Mouse (Mus musculus) T-cell, adult 2 months (primary cell): ENCODE data around the gene Cdh22.

Experiments
- DNase-seq: peaks from one replicate; pipeline ENCODE4 v3.0.0; 2022; ENCODE audit warnings: low spot score

The Cdh22 gene

DNA sequence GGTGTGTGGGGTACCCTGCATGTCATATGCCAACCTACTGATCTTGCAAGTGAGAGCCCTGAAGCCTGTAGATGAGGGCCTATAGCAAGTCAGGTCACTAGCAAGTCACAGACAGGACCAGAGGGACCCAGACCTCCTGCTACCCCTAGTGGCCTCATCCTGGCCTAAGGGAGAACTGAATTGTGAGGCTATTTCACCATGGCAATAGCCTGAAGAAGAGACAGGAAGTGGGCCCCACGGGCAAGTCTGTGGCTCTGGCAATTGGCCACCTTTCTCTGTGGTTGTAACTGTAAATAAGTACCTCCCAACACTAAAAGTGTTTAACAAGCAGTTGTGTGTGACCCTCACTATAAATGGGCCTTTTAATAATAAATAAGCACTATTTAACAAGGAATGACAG lies 16.2 kb upstream of the Cdh22 start:
- no peak for DNase-seq

DNA sequence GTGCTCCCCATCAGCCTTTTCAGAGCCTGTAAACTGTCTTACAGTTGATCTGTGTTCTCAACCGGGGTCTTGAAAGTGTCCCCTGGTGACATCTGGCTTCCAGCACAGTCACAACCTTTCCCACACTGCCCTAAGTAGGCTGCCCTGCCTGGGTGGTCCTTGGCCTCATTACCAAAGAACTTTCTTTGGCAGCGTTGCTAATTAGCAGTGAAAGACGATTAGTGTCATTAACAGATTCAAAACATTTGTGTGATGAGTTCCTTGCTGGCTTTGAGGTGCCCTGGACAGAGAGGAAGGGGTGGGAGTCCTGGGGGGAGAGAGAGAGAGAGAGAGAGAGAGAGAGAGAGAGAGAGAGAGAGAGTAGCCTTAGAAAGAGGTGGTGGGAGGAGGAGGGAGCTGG lies 14.3 kb upstream of the Cdh22 start:
- no peak for DNase-seq

DNA sequence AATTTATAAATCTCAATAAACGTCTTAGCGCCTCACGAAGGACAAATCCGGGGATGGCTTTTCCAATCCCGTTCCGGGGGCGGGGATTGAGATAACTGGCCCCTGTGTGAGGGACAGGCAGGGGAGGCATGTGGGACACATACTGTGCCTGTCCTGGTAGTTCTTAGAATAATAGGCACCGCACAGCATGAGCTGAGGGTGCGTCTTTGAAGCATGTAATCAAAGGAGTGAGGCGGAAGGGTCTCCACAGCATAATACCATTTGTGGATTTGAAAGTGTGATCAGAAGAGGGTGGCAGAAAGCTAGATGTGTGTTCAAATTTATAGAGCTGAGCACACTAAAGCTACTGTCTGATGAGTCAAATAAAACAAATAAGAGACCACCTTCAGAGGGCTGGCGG lies 11.7 kb upstream of the Cdh22 start:
- DNase-seq: no peak

DNA sequence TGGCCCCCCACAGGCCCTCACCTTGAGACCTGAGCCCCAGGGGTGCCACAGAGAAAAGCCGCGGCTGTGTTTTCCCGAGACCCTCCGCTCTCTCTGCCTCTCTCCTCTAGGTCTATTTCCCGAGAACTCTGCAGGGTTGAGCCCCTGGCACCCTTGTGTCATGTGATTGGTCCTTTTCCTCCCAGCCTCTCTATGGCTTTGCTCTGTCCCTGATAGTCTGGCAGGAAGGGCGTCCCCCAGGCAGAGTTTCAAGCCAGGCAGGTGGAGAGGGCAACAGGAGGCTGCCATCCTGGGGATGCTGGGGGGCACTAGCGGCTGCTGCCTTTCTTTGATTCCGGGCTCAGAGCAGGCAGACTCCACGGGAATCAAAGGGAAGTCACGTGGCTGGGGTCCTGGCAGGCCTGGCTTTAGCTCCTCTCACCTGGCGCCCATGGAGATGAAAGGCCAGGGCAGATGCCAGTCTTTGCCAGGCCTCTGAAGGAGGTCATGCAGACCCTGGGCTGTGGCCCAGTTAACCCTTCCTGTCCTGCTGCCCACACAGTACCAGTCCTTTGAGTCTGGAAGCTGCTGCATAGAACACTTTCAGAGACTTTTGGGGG lies 8.6 kb upstream of the Cdh22 start:
- DNase-seq: no peak

DNA sequence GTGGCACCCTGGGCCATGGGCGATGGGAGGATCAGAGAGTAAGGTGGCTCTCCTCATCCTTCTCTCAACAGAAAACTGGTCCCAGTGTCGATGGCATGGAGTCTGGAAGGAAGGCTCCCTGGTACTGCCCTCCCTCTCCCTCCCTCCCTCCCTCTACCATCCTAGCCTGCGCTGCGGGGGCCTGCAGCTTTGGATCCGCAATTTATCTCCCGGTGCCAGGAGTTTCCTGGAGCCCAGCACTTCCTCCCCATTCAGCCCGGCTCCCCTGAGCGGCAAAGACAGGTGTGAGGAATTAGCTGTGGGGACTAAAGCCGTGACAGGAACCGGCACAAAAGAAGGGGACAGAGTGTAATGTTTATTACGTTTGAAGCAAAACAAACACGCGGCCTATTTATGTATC lies 7.9 kb upstream of the Cdh22 start:
- DNase-seq: no peak

DNA sequence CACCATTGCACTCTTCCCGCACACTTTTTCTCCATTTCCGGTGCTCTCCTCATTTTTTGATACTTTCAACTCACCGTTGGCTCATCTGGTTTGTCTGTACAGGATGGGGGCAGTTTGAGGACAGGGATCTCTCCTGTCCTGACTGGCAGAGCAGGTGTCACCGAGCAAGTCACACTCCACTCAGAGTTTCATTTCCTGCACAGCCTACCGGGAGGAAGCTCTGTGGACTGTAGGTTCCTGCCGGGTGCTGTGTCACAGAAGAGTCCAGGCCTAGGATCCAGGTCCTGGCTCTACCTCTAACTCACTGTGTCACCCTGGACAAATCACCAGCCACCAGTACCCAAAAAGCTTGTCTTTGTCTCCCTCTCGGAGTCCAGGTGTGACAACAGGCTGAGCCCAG lies 7.1 kb upstream of the Cdh22 start:
- DNase-seq: no peak

DNA sequence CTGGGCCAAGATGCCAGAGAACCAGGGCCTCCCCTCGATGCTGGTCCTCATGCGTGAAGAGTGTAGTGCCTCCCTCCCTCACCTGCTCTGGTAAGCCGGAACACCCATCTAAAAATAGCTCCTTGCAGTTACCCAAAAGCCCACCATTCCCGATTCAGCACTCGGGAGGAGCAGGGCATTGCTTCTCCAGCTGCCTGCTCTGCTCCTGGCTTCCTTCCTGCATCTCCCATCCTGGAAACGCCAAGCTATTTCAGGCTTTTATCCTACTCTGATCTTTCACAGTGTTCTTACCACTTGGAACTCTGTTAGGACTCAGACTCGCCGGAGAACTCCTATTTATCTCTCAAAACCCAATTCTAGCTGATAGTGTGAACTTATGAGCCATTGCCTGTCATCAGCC lies 5.7 kb upstream of the Cdh22 start:
- no peak for DNase-seq

DNA sequence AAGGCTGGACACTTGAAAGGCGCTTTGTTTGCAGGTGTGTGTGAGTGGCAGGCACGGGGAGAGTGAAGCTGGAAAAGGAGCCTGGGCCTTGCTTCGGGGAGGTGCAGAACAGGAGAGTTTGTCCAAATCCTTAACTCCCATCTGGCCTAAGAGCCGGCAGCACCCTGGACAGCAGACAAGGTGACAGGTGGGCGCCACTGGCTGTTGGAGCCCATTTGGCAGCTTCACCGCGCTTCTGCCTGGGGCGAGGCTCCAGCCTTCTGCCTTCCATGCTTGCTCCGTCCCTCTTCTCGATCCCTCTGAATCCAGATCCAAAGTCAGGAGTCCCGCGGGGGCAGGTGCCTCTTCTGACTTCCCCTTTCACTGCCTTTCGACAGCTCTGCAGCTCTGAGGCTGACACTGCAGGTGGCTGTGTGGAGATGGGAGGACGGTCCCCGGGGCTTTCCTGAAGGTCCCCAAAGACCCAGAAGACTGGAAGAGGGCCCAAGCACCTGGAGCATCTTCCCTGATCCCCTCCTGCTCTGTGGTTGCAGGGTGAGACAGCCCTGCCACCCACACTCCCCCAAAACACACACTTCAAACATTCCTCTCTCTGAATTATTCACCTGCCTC lies 5.0 kb upstream of the Cdh22 start:
- no peak for DNase-seq

DNA sequence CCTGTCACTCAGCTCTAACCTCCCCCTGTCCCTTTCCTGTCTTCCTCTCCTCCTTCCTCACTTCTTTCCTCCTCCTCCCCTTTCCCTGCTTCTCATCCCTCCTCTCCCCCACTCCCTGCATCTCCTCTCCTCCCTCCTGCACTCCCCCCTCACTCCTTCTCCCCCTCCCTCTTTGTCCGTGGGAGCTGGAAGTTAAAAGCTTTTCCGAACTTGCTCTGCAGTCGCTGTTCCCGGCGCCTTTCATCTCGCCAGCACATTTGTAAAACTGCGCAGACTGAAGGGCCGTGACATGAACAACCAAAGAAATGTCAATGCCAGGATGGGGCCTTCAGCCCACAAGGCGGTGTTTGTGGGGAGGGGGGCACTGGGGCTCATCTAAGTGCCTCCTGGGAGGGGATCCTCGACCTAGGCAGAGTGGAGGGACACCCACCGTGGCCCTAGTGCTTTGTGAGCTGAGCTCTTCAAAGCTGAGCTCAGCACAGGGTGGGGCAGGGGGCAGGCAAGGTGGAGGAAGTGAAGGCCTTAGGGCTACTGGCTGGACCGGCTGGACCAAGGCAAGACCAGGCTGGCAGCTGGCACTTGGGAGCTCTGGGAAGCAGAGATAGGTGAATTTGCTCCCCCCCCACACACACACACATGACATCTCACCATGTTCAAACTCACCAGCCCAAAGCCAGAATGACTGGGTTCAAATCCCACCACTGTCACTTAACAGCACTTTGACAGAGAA lies 3.9 kb upstream of the Cdh22 start:
- DNase-seq: no peak

DNA sequence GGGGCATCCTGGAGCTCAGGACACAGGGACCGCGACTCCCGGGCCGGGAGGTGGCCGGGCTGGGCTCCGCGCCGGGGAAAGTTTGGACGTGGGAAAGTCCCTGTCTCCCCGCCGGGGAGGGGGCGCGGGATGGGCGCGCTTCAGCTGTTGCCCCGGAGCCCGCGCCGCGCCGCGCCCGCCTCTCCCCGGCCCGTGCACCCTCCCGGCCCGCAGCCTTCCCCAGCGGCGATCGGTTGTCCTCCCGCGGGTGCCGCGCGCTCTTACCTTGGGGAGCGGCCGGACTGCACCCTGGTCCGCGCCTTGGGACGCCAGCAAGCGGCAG lies 401 bp downstream of the Cdh22 start:
- peak; percentile 10 for DNase-seq

DNA sequence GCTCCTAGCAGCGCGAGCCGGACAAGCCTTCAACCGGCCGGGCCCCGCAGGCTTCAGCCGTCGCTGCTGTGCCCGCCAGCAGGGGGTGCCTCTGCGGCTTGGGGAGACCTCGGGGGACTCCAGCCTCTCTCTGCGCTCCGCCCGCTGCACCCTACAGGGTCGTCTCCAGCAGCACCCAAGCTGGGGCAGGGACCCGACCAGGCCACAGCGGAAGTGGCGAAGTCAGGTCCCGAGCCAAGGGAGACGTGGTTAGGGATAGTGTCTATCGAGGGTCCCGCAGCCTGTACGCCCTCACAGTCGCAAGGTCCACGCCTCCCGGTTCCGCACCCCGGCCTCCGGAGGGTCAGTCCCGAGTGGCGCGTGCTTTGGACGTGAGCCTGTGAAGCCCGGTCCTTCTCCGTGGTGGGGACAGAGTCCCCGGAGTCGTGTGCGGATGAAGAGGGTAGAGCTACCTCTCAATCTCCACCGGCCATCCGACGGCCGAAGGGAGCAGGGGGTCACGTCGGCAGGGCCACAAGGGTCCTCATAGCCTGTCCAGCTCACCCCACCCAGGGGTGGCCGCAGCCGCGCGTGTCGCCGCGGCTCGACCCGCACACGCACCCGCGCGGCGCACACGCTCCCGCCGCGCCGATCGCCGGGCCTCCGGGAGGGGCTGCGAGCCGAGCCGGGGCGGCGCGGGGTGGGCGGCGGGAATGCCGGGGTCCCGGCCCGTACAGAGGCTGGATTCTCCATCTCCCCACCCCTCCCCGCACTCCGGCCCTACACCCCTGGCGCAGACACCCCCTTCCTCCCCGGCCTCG lies 962 bp downstream of the Cdh22 start:
- peak; percentile 40 for DNase-seq

DNA sequence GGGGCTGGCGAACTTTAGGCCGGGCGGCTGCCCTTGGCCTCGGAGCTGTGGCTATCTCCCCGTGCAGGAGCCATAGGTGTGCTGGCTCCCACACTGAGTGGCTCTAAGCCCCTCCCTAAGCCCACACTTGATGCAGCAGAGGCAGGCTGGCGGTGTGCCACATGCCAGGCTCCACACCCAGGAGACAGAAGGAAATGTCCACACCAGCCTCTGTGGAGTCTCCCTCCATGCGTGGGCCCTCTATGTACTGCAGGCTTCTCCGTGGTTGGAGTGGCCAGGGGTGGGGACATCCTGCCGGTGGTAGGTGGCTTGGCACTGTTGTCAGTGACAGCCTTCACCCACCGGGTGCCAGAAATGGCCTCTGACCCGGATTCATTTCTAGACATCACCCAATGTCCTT lies 5.6 kb downstream of the Cdh22 start:
- no peak for DNase-seq

DNA sequence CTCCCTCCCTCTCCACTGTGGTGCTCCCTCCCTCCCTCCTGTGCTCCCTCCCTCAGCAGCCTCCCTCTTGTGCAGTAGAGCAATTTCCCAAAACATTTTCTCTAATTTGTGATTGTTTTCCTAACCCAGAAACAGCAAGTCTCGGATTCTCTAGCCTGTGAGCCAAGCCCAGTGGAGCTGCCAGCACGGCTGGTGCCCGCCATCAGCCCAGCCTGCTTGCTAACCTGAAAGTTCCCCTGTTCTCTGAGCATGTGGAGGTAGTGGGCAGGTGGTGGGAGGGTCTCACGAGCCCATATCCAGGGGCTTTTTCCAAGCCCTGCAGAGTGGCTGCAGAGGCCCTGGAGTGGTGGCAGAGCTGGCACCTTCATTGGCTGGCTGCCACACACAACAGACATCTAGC lies 10.8 kb downstream of the Cdh22 start:
- no peak for DNase-seq

DNA sequence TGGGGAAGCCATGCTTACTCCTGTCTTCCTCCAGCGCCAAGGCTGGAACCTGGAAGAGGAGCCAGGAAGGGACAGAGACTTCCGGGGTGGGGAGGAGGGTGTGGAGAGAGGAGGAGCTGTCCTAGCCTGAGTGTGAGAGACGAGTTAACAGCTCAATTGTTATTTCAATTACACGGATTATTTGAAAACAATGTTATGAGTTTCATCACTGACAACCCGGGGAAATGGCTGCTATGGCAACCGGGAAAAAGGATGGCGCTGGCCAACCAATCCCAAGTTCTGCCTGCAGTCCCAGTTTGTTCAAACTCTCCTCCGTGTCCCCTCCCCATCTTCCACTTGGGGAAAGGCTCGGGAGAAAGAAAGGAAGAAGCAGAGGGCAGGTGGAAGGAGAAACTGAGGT lies 12.7 kb downstream of the Cdh22 start:
- no peak for DNase-seq

DNA sequence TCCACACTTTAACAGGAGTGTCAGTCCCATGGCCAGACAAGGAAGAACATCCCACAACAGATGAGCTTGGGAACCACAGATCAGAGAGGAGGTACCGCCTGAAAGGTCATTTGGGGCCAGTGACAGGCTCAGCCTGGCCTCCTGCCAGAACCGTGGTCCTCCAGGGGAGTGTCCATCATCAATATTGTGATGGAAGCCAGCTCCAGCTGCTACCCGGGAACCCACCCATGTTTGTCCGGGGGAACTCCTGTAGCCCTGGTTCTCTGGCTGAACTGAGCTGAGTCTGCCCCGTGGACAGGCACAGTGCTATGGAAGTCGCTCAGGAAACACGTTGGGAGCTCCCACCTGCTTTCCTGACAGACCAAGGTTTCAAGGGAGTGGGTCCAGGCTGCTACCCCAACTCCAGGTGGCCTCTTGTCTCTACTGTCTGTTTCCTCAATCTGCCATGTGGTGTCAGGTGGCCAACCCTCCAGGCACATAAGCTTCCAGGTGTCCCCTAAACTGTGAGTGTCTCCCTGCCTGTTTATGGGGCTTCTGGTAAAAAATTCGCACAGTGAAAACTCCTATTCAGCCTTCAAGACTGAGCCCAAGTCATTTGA lies 14.2 kb downstream of the Cdh22 start:
- DNase-seq: no peak

DNA sequence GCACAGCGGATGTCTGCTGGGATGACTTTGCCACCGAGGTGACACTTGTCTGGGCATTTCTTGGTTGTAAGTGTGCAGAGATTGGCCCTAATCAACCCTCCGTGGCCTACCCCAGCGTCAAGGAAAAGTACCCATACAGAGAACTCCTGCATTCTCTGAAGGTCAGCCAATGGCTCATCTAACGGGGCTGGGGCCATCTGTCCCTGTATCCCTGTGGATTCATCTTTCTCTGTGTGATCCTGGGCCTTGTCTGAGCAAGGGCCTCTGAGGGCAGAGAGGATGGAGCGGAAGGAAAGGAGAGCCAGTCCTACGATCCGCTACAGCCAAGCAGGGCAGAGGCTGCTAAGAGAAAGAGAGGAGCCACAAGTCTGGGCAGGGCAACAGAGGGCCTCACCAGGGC lies 15.7 kb downstream of the Cdh22 start:
- no peak for DNase-seq

DNA sequence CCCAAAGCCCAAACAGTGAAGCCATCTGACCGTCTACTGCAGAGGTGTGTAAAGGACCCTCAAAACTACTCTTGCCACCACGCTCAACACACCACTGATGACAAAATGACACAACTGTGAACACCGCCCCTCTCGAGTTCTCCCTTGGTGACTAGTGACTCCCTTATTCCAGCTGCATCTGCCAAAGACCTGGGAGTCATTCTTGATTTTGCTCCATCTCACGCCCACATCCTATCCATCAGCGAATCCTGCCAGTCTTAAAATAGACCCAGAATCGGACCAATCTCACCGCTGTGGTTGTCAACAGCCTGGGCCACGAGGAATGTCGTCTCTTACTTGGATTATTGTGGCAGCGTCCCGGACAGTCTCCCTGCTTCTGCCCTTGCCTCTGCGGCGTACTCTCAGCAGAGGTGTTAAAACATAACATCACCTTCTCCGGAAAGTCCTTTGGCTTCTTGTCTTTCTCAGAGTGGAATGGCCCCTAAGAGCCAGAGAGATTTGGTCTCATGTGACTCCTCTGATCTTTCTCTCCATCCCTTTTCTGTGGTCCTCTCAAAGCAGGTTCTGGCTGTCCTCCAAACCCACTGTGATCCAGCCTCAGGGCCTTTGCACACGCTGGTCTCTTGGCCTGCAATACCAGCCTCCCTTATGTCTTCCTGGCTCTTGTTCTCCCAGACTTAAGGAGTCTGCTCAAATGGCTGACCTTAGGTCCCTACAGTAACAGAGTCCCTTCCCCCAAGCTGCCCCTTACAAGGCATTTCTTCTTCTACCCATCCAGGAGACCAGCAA lies 17.1 kb downstream of the Cdh22 start:
- DNase-seq: no peak

DNA sequence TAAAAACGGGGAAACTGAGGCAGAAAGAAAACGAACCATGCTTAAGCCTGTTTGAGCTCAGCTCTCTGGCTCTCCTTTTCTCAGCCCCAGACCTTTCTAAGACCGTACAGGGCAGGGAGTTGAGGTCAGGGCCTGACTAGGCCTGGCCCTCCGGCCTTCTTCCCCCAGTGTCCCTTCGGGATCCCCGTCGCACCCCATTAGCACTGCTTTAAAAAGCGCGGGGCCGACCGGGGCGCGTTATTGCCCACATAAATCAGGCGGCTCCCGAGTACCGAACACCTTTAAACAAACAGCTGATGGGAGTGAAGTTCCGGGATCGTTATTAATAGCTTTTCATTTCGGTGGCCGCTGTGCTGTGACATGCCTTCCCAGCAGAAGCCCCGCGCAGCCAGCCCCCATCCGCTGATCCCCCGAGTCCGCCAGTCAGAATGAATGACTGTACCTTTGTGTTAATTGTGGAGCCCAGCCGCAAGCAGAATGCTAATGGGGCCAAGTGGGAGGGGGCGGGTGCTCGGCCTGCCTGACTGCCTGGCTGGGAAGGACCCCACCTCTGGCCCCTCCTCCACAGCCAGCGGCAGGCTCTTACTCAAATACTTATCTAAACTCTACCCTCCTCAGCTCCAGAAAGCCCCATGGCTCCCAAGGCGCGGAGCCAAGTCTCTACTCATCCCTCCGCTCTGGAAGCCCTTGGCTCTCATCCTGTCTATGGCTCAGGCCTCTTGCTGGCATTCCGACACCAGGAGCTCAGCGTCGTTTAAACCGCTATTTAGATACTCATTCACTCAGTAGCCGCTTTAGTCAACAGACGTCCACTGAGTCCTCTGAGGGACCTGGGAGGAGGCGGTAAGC lies 19.3 kb downstream of the Cdh22 start:
- no peak for DNase-seq

DNA sequence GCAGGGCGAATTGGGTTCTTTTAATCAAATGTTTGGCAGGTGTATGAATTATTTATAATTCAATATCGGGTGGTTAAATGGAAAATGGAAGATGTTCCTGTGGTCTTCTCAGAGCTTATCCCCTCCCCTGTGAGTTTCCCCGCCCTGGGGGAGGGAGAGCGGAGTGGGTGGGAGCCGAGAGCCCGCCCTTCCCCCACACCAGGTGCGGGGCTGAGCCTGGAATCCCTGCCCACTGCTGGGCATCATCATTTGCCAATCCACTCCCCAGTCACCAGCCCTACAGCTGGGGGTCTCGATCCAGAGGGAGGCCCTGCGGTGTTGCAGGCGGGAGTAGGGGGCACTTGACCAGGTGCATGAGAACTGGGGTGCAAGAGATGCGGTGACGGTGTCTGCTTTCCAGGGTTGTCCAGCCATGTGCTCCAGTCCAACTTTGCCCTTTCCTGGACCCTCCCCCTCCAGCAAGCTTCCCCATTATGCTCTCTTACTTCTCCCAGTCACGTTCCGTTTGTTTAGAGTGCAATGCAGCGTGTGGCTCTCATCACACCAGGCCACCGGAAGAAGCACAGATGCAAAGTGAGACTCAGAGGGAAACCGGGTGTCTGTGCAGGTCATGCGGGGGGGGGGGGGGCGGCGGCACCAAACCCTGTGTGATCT lies 23.1 kb downstream of the Cdh22 start:
- no peak for DNase-seq

DNA sequence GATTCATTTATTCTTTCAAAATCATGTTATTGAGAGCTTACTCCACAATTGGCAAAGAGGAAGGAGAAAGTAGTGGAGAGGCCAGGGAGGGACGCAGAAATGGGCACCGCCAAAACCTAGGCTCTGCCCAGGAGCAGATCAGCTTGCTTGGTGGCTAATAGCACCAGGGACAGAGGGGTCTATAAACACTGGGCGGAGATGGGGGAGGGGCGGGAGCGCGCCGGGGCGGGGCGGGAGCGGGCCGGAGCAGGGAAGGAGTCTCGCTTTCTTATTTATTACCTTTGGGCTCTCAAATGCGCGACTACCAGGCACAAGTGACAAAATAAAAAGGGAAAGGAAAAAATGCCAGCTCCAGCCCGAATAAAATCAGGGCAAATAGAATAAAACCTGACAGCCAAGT lies 23.7 kb downstream of the Cdh22 start:
- no peak for DNase-seq
